Comparison of ENCODE assay signal across 15 mouse cellular contexts in the genomic region with DNA sequence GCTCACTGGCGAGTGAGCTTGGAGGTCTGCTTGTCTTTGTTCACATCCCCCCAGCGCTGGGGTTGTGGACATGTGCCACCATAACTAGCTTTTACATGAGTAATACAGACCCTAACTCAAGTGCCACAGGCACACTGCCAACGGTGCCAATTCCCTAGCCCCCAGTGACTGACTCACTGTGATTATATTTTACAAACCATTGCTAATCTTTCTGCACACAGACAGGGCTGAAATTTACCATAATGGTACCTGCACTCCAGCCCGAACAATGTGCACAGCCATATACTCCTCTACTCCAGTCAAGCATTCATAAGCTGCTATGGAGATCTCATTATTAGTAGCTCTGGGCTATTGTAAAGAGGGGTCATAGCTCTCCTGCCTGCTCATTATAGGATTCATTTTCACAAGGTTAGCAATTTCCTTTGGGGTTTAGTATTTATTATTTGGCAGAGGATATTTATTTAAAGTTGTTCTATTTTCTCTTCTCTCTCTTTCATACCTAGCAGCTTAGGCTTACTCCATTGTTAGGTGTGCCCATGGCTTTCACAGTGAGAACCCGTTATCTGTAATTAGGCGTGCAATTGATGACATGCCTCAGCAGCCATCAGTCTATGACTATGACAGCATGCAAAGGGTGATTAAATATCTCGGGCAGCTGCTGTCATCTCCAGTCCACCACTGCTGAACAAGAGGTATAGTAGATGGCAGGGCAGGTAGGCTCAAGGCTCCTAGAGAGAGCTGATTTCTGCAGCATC.
A peak's percentile ranks its signal among the peaks of the same experiment; 100 is the strongest.
DNase-seq lines count a peak whose midpoint lies in the region; ATAC-seq lines count a peak whose summit lies in the region.
"Had no signal": no experiment of that assay in that cellular context is flagged by ENCODE, and none has a peak within 500 bp of the region (broad histone marks: within the 10 kb centered on the region; RNA-seq: fewer than 3 reads in every experiment).

No protein-coding gene starts in this region.

- H3K27me3 ChIP-seq in embryonic facial prominence, embryonic 11.5 days (ENCODE audit: control insufficient read depth, insufficient read depth, low read length), result no peaks in the 10 kb centered on the region
- H3K27me3 ChIP-seq in embryonic facial prominence, embryonic 10.5 days (replicated peaks; ENCODE audit: low read depth, poor library complexity, severe bottlenecking), result no peaks in the 10 kb centered on the region
- H3K27me3 ChIP-seq in forebrain, embryonic 10.5 days (ENCODE audit: poor library complexity, severe bottlenecking), result no peaks in the 10 kb centered on the region
- no peaks in the 10 kb centered on the region for H3K27me3 ChIP-seq in hindbrain, embryonic 14.5 days (ENCODE audit: control insufficient read depth, insufficient read depth, low read length)
- H3K27me3 ChIP-seq in neural tube, embryonic 13.5 days, result no peaks in the 10 kb centered on the region
- H3K27me3 ChIP-seq: heart, embryonic 15.5 days; limb, embryonic 15.5 days; lung, embryonic 15.5 days had no signal

- DNase-seq in embryonic facial prominence, embryonic 11.5 days (ENCODE audit: low spot score), result no peak
- no peak for DNase-seq in embryonic facial prominence, embryonic 10.5 days (ENCODE audit: low spot score)
- no peak for DNase-seq in forebrain, embryonic 10.5 days (ENCODE audit: extremely low spot score, low spot score)
- peak; percentile 53 for DNase-seq in hindbrain, embryonic 14.5 days (ENCODE audit: low spot score)
- DNase-seq in adipocyte (ENCODE audit: low spot score), result no peak
- no peak for DNase-seq in c-Kit-positive CD71-positive TER-119-positive erythroid progenitor cells, embryonic 14.5 days (ENCODE audit: low spot score)
- DNase-seq in embryo, embryonic 9.5 days (ENCODE audit: extremely low spot score), result no peak
- DNase-seq: cerebellum, postnatal 36 days; gastrocnemius, postnatal 25 days; kidney, adult 18-20 months; thymus, adult 18-20 months had no signal

- no peak overlapping the region for H3K9ac ChIP-seq in embryonic facial prominence, embryonic 11.5 days (replicated peaks; ENCODE audit: low read length)
- peak overlapping the region; percentile 49 for H3K9ac ChIP-seq in hindbrain, embryonic 14.5 days
- peak overlapping the region; percentile 59 for H3K9ac ChIP-seq in neural tube, embryonic 13.5 days
- H3K9ac ChIP-seq: heart, embryonic 15.5 days; limb, embryonic 15.5 days; lung, embryonic 15.5 days had no signal

- no peak overlapping the region for H3K4me2 ChIP-seq in embryonic facial prominence, embryonic 11.5 days (ENCODE audit: low read depth, low read length)
- peak overlapping the region; percentile 20 for H3K4me2 ChIP-seq in hindbrain, embryonic 14.5 days (replicated peaks)
- peak overlapping the region; percentile 34 for H3K4me2 ChIP-seq in neural tube, embryonic 13.5 days
- H3K4me2 ChIP-seq: heart, embryonic 15.5 days; limb, embryonic 15.5 days; lung, embryonic 15.5 days had no signal

- H3K36me3 ChIP-seq in embryonic facial prominence, embryonic 11.5 days (replicated peaks; ENCODE audit: control insufficient read depth, insufficient read depth, low read depth, low read length), result no peaks in the 10 kb centered on the region
- H3K36me3 ChIP-seq in embryonic facial prominence, embryonic 10.5 days (replicated peaks), result no peaks in the 10 kb centered on the region
- no peaks in the 10 kb centered on the region for H3K36me3 ChIP-seq in forebrain, embryonic 10.5 days (replicated peaks)
- no peaks in the 10 kb centered on the region for H3K36me3 ChIP-seq in hindbrain, embryonic 14.5 days (replicated peaks; ENCODE audit: control insufficient read depth, insufficient read depth)
- H3K36me3 ChIP-seq in neural tube, embryonic 13.5 days, result no peaks in the 10 kb centered on the region
- H3K36me3 ChIP-seq: heart, embryonic 15.5 days; limb, embryonic 15.5 days; lung, embryonic 15.5 days had no signal

- 61% methylated on average over 7 of the region's 7 CpGs for WGBS in embryonic facial prominence, embryonic 11.5 days
- 69% methylated on average over 7 of the region's 7 CpGs for WGBS in embryonic facial prominence, embryonic 10.5 days
- 59% methylated on average over 7 of the region's 7 CpGs for WGBS in forebrain, embryonic 10.5 days
- 28% methylated on average over 7 of the region's 7 CpGs for WGBS in hindbrain, embryonic 14.5 days
- WGBS in neural tube, embryonic 13.5 days, result 25% methylated on average over 7 of the region's 7 CpGs

- no peaks in the 10 kb centered on the region for H3K9me3 ChIP-seq in embryonic facial prominence, embryonic 11.5 days (replicated peaks; ENCODE audit: control insufficient read depth, low read length)
- H3K9me3 ChIP-seq in embryonic facial prominence, embryonic 10.5 days, result no peaks in the 10 kb centered on the region
- no peaks in the 10 kb centered on the region for H3K9me3 ChIP-seq in forebrain, embryonic 10.5 days
- no peaks in the 10 kb centered on the region for H3K9me3 ChIP-seq in hindbrain, embryonic 14.5 days (ENCODE audit: control insufficient read depth, low read length)
- no peaks in the 10 kb centered on the region for H3K9me3 ChIP-seq in neural tube, embryonic 13.5 days
- H3K9me3 ChIP-seq: heart, embryonic 15.5 days; limb, embryonic 15.5 days; lung, embryonic 15.5 days had no signal

- no peak overlapping the region for H3K4me3 ChIP-seq in embryonic facial prominence, embryonic 11.5 days (ENCODE audit: low read depth, low read length)
- H3K4me3 ChIP-seq in embryonic facial prominence, embryonic 10.5 days, result no peak overlapping the region
- H3K4me3 ChIP-seq in forebrain, embryonic 10.5 days, result no peak overlapping the region
- H3K4me3 ChIP-seq in hindbrain, embryonic 14.5 days (replicated peaks; ENCODE audit: low read length), result no peak overlapping the region
- no peak overlapping the region for H3K4me3 ChIP-seq in neural tube, embryonic 13.5 days
- H3K4me3 ChIP-seq: heart, embryonic 15.5 days; limb, embryonic 15.5 days; lung, embryonic 15.5 days had no signal

- H3K27ac ChIP-seq in embryonic facial prominence, embryonic 11.5 days (replicated peaks; ENCODE audit: low read depth, low read length), result no peak overlapping the region
- H3K27ac ChIP-seq in embryonic facial prominence, embryonic 10.5 days (replicated peaks), result no peak overlapping the region
- H3K27ac ChIP-seq in forebrain, embryonic 10.5 days, result peak overlapping the region; percentile 35; the same call in 1 of the 2 replicates
- H3K27ac ChIP-seq in hindbrain, embryonic 14.5 days, result peak overlapping the region; percentile 95
- H3K27ac ChIP-seq in neural tube, embryonic 13.5 days (replicated peaks), result peak overlapping the region; percentile 96
- H3K27ac ChIP-seq: heart, embryonic 15.5 days; limb, embryonic 15.5 days; lung, embryonic 15.5 days had no signal

- ATAC-seq in embryonic facial prominence, embryonic 11.5 days (replicated peaks; ENCODE audit: insufficient number of reproducible peaks, low FRiP score, low TSS enrichment, low read depth), result peak; percentile 85
- peak; percentile 88 for ATAC-seq in hindbrain, embryonic 14.5 days (ENCODE audit: low FRiP score)
- peak; percentile 89 for ATAC-seq in neural tube, embryonic 13.5 days (ENCODE audit: low read depth)

- no peaks in the 10 kb centered on the region for H3K4me1 ChIP-seq in embryonic facial prominence, embryonic 11.5 days (ENCODE audit: control insufficient read depth, insufficient read depth, low read length)
- H3K4me1 ChIP-seq in embryonic facial prominence, embryonic 10.5 days, result no peaks in the 10 kb centered on the region
- H3K4me1 ChIP-seq in forebrain, embryonic 10.5 days, result peaks cover 18% of the 10 kb centered on the region
- peaks cover 17% of the 10 kb centered on the region; the same call in 1 of the 2 replicates for H3K4me1 ChIP-seq in hindbrain, embryonic 14.5 days (replicated peaks; ENCODE audit: control insufficient read depth, insufficient read depth, low read length)
- peaks cover 18% of the 10 kb centered on the region for H3K4me1 ChIP-seq in neural tube, embryonic 13.5 days (replicated peaks)
- H3K4me1 ChIP-seq: heart, embryonic 15.5 days; limb, embryonic 15.5 days; lung, embryonic 15.5 days had no signal

Comparison
In these comparisons a context has a peak if more than half of its experiments do, and no peak if none do; other contexts are left out.
1. H3K27ac ChIP-seq: peak in forebrain, embryonic 10.5 days (single experiment), hindbrain, embryonic 14.5 days (single experiment) and neural tube, embryonic 13.5 days (single experiment); none in embryonic facial prominence, embryonic 11.5 days (single experiment) and embryonic facial prominence, embryonic 10.5 days (single experiment).
2. Peak in every context shown above with its lines, with median percentiles within 50 percentile points of each other: ATAC-seq.